Mouse (Mus musculus) liver, embryonic 16.5 days (tissue): ENCODE measurements around the gene Dclk1. TPM values are rescaled to one million over a fixed set of nuclear protein-coding genes. Genes with fewer than 3 reads are reported as not detected.

ENCODE experiments used
- ATAC-seq: fragments of 200-750 bp; cut with Nextera tagmentation; 2 replicates; pipeline ENCODE4 v1.8.0; 2017; ENCODE audit warnings: low read depth, mild to moderate bottlenecking, moderate number of reproducible peaks, moderate library complexity
- H3K27ac ChIP-seq: fragments of 300-500 bp; sonication (generic); 2 replicates; pipeline ENCODE4 v1.5.1; 2014; ENCODE audit warnings: mild to moderate bottlenecking, low read length
- H3K27me3 ChIP-seq: fragments of 300-500 bp; sonication (generic); 2 replicates; pipeline ENCODE4 v1.6.1; 2014; ENCODE audit warnings: low read depth, low read length, mixed read lengths; ENCODE audit not compliant: control insufficient read depth, insufficient read depth
- H3K36me3 ChIP-seq: fragments of 300-500 bp; sonication (generic); 2 replicates; pipeline ENCODE4 v1.6.1; 2014; ENCODE audit warnings: mild to moderate bottlenecking; ENCODE audit not compliant: control insufficient read depth, insufficient read depth
- H3K4me1 ChIP-seq: fragments of 300-500 bp; sonication (generic); 2 replicates; pipeline ENCODE4 v1.6.1; 2014; ENCODE audit warnings: low read depth, low read length, mixed read lengths; ENCODE audit not compliant: control insufficient read depth
- H3K4me2 ChIP-seq: fragments of 300-500 bp; sonication (generic); 2 replicates; pipeline ENCODE4 v1.6.1; 2014; ENCODE audit warnings: low read depth, low read length, mixed read lengths
- H3K4me3 ChIP-seq: fragments of 300-500 bp; sonication (generic); 2 replicates; pipeline ENCODE4 v1.5.1; 2014; ENCODE audit warnings: low read depth, mild to moderate bottlenecking, low read length
- H3K9ac ChIP-seq: fragments of 300-500 bp; sonication (generic); 2 replicates; pipeline ENCODE4 v1.6.1; 2014; ENCODE audit warnings: low read depth, low read length
- H3K9me3 ChIP-seq: fragments of 300-500 bp; sonication (generic); replicated peaks from 2 replicates; pipeline ENCODE4 v1.6.1; 2016; ENCODE audit warnings: low read length; ENCODE audit not compliant: control insufficient read depth
- WGBS: fragments of 180-500 bp; shearing (Covaris S2); extraction: QIAGEN DNeasy Blood & Tissue Kit; methylation state at CpG from one replicate; pipeline ENCODE4 v1.1.7; 2014; ENCODE audit not compliant: insufficient replicate concordance; 5-methylcytosine and 5-hydroxymethylcytosine counted together
- polyA plus RNA-seq: library from polyadenylated mRNA; unstranded; fragments of >200 nt; fragmentation: Nextera tagmentation; extraction: Ambion mirVana; gene quantifications from 2 replicates; pipeline ENCODE4 v1.2.1, GENCODE M21; 2015

Dclk1 gene
- polyA plus RNA-seq, 1 experiment from 2014 or later, result 0.79 TPM

DNA sequence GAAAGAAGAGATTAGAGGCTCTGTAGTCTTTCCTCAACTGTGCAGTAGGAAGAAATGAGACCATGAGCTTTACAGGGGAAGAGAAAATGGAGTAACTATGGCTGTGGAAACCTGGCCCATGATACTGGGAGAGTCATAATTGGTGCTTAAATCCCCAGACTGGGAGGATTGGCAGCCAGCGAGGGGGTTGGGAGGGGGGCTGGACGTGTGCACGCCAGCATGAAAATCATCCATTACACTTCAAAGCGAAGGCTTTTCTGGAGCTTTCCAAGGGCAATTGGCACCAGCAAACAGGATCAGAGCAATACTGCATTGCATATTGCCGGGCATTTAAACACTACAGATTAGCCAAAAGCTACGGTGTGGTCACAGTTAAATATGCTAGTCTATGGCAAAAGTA is 313.7 kb downstream of the Dclk1 start:
- H3K4me2 ChIP-seq, result no peak overlapping the region
- H3K4me1 ChIP-seq, result no peaks in the 10 kb centered on the region
- H3K27ac ChIP-seq, result no peak overlapping the region
- H3K9me3 ChIP-seq, result no peaks in the 10 kb centered on the region
- no peaks in the 10 kb centered on the region for H3K27me3 ChIP-seq
- no peak overlapping the region for H3K4me3 ChIP-seq
- H3K9ac ChIP-seq, result no peak overlapping the region
- 79% methylated on average over 6 of the region's 6 CpGs for WGBS
- no peak for ATAC-seq
- H3K36me3 ChIP-seq, result no peaks in the 10 kb centered on the region

DNA sequence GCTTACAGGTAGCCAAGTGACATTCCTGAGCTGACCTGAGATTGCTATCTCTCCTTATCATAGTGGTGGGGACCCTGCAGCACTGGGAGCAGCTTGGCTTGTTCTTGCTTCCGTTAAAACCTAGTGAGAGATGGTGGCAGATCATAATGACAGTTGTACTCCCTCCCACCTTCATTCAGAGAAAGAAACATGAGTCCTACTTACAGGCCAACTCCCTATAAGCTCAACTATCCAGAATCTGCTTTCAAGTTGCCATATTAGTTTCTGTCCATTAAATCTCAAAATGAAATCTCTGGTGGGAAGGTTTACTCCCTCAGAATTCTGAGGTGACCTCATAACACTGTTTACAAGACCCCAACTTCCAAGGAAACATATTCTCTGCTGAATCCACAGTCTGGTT is 316.4 kb downstream of the Dclk1 start:
- Histone ChIP-seq H3K9me3 (no peaks in the 10 kb centered on the region), H3K4me2 (no peak overlapping the region), H3K36me3 (no peaks in the 10 kb centered on the region), H3K27me3 (no peaks in the 10 kb centered on the region), H3K27ac (no peak overlapping the region), H3K9ac (no peak overlapping the region), H3K4me3 (no peak overlapping the region), H3K4me1 (no peaks in the 10 kb centered on the region)
- WGBS, result 65% methylated on average over 1 of the region's 1 CpGs
- no peak for ATAC-seq

DNA sequence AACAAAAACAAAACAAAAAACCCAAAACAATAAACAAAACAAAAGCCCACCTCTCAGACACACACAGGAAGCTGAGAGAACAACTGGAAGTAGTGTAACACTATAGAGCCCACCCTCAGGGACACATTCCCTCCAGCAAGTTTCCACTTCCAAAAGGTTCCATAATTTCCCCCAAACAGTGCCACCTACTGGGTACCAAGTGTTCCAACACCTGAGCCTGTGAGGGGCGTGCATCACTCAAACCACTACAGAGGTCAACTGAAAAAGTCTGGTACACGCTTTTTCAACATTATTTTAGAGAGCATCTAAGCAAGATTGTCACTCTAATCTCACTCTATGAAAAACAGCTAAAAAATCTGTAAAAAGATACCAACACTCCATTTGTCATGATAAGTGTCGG is 325.3 kb downstream of the Dclk1 start:
- WGBS, result 55% methylated on average over 3 of the region's 3 CpGs
- Histone ChIP-seq H3K36me3 (no peaks in the 10 kb centered on the region), H3K27ac (no peak overlapping the region), H3K4me3 (no peak overlapping the region), H3K9ac (no peak overlapping the region), H3K4me2 (no peak overlapping the region), H3K9me3 (no peaks in the 10 kb centered on the region), H3K27me3 (no peaks in the 10 kb centered on the region), H3K4me1 (no peaks in the 10 kb centered on the region)
- no peak for ATAC-seq

DNA sequence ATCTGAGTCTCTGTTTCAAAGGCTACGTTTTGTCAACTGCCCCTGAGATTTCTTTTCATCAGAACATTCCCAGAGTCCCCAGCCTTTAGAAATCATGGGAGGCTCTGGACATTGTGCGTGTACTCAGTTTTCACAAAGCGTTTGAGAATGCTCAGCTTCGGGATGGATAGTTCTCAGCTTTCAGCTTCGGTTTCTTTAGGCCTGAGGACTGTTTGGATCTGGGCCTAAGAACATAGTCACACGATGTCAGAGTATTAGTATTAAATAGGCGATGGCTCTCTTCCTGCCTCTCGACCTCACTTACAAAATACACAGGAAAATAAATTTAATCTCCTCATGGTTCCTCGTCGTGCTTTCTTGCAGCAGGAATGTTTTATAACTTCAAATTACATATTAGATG is 327.4 kb downstream of the Dclk1 start:
- H3K36me3 ChIP-seq, result no peaks in the 10 kb centered on the region
- H3K4me1 ChIP-seq, result no peaks in the 10 kb centered on the region
- H3K4me3 ChIP-seq, result no peak overlapping the region
- no peak overlapping the region for H3K4me2 ChIP-seq
- no peak for ATAC-seq
- H3K9ac ChIP-seq, result no peak overlapping the region
- WGBS, result 68% methylated on average over 10 of the region's 10 CpGs
- H3K27ac ChIP-seq, result no peak overlapping the region
- no peaks in the 10 kb centered on the region for H3K27me3 ChIP-seq
- H3K9me3 ChIP-seq, result no peaks in the 10 kb centered on the region

DNA sequence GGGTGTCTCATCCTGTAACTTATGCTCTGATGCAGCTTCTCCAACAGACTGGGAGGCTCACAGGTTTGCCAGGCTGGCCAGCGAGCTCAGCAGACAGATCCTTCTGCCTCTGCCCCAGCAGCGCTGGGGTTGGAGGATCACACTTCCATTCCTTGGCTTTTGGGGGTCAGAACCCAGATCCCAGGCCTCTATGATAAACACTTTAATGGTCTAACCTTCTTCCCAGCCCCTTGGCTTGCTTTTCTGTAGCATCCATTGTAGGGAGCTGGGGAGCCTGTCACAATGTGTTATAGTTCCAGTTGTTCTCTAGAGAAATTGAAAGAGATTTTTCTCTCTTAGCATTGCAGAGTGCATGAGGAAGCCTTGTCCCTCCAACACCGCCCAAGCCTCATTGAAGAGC is 328.9 kb downstream of the Dclk1 start:
- ATAC-seq, result no peak
- H3K4me1 ChIP-seq, result no peaks in the 10 kb centered on the region
- H3K4me3 ChIP-seq, result no peak overlapping the region
- H3K9ac ChIP-seq, result no peak overlapping the region
- H3K9me3 ChIP-seq, result no peaks in the 10 kb centered on the region
- 66% methylated on average over 3 of the region's 3 CpGs for WGBS
- H3K4me2 ChIP-seq, result no peak overlapping the region
- H3K27me3 ChIP-seq, result no peaks in the 10 kb centered on the region
- no peaks in the 10 kb centered on the region for H3K36me3 ChIP-seq
- no peak overlapping the region for H3K27ac ChIP-seq

DNA sequence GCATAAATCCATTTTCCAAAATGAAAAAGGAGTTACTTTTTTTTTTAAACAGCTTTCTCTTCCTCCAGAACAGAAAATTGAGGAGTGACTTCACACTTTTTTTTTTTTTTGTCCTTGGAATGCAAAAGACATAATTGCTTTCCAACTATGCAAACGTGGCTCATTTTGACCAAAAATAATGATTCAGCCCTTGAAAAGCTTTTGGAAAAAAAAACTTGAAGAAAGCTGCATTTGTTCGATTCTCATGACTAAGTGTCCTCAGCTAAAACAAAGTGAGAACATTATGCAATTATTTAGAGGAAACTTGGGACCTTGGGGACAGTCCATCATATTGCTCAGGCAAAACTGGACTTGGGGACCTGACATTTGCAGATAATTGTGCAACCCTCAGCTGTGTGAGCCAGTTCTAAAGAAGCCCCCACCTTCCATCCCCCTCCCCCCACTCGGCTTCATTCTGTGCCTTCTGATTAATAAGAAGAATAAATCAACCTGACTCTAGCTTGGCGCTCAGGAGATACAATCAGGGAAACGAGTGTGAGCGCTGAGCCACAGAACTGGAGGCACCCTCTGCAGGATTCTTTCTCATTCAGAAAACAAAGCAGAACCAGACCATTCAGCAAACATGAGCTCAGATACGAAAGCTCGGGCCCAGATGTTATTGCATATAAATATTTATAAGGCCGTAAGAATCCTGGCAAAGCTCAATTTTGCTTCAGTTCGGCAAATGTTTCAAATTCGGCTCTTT is 329.6 kb downstream of the Dclk1 start:
- H3K27ac ChIP-seq, result no peak overlapping the region
- ATAC-seq, result no peak
- H3K9me3 ChIP-seq, result no peaks in the 10 kb centered on the region
- H3K9ac ChIP-seq, result no peak overlapping the region
- 63% methylated on average over 11 of the region's 11 CpGs for WGBS
- no peak overlapping the region for H3K4me3 ChIP-seq
- no peak overlapping the region for H3K4me2 ChIP-seq
- no peaks in the 10 kb centered on the region for H3K36me3 ChIP-seq
- H3K27me3 ChIP-seq, result no peaks in the 10 kb centered on the region
- no peaks in the 10 kb centered on the region for H3K4me1 ChIP-seq

DNA sequence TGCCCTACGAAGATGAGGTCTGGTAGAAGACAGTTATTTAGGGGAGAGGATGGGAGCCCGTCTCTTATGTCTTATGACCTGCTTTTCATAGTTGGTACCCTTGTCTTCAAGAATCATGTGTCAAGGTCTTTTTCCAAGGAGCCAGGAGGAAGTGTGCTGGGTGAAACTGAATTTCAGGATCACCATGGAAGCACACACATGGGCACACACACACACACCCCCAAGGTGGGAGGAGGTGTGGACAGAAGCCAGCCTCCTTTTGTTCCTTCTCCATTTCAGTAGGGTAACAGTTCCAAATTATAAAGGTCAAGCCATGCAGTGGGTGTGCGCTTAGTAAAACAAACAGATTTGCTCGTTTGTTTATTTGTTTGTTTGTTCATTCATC is 330.1 kb downstream of the Dclk1 start:
- Histone ChIP-seq H3K4me2 (no peak overlapping the region), H3K9me3 (no peaks in the 10 kb centered on the region), H3K4me1 (no peaks in the 10 kb centered on the region), H3K4me3 (no peak overlapping the region), H3K9ac (no peak overlapping the region), H3K36me3 (no peaks in the 10 kb centered on the region), H3K27ac (no peak overlapping the region), H3K27me3 (no peaks in the 10 kb centered on the region)
- WGBS, result 61% methylated on average over 4 of the region's 4 CpGs
- no peak for ATAC-seq

DNA sequence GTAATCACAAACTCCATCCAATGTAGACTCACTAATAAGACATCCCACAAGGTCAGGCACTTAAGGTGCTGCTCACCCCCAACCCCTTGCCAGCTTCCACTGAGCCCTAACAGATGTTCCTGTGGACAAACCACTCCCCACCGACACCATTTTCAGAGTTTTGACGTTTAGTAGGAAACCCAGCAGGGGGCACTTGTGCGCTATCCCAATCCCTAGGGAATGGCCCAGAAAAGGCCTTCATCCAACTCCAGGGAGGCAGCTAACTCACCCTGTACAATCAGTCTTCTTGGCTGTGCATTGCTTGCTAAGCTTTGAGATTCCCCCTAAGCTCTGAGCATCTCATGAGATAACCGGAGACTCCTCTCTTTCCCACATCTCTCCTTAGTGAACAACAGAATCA is 331.8 kb downstream of the Dclk1 start:
- Histone ChIP-seq H3K36me3 (no peaks in the 10 kb centered on the region), H3K27me3 (no peaks in the 10 kb centered on the region), H3K4me2 (no peak overlapping the region), H3K9me3 (no peaks in the 10 kb centered on the region), H3K9ac (no peak overlapping the region), H3K27ac (no peak overlapping the region), H3K4me3 (no peak overlapping the region), H3K4me1 (no peaks in the 10 kb centered on the region)
- no peak for ATAC-seq
- 47% methylated on average over 4 of the region's 4 CpGs for WGBS

DNA sequence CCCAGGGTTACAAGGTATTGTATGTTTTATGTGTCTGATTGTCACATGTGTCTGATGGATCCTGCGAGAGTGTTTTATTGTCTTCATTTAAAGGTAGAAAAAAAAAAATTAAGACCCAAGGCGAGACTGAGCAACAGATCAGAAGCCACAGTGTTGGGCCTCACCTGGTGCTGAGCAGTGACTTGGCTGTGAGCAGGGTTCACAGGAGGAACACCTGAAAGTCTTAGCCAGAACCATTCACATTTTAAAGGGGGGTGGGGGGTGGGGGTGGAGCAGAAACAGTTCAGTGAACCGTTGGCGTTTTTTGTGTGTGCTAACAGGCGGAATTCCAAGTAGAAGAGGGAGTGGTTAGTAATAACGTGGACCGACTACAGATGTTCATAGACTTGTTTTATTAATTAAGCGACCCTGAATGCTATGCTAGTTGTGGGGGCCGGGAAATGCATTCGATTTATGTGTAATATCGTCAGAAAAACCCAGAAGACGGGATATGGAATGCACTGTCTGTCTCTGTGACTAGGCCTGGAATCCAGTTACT is 345.3 kb downstream of the Dclk1 start:
- no peaks in the 10 kb centered on the region for H3K4me1 ChIP-seq
- no peaks in the 10 kb centered on the region for H3K36me3 ChIP-seq
- H3K9me3 ChIP-seq, result no peaks in the 10 kb centered on the region
- no peak for ATAC-seq
- no peaks in the 10 kb centered on the region for H3K27me3 ChIP-seq
- 61% methylated on average over 12 of the region's 12 CpGs for WGBS
- H3K9ac ChIP-seq, result no peak overlapping the region
- H3K4me3 ChIP-seq, result no peak overlapping the region
- H3K4me2 ChIP-seq, result no peak overlapping the region
- H3K27ac ChIP-seq, result no peak overlapping the region
